Mouse (Mus musculus): Measurements from ENCODE around the gene Zfp428. TPM values are rescaled to one million over a fixed set of nuclear protein-coding genes. Genes with fewer than 3 reads are reported as not detected.
"Not testable (repeated sequence)": the region's sequence is repeated elsewhere in the genome, so short reads cannot be mapped to it uniquely, and the experiment has no call there.

Zfp428 gene
- total and polyA plus RNA-seq, 3 experiments: 11.1 to 20.4 (median 15.1) TPM

DNA sequence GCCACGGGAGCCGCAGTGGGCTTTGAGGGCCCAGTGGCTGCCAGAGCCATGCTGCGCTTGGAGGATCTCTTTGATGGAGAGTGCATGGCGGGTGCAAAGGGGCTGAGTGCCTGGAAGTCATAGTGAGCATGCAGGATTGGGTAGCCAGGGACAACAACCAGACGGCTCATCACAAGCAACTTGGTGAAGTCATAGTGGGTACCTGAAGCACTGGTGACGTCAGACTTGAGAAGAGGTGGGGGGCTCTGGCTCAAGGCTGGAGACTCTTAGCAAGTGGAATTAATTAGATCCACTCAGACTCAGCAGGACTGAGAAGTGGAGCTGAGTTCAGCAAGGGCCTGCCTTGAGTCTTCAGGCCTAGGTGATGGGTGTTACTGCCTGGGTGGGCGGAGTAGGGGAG lies 5.5 kb downstream of the Zfp428 start, which contains the start of gene AC161166.1:
Gene AC161166.1 (minus strand): TSS at position 101 of the 400 bp plus-strand sequence.
- Histone ChIP-seq H3K9me3 (replicated peaks; ENCODE audit: low read length) (no peaks in the 10 kb centered on the region), H3K4me1 (ENCODE audit: control insufficient read depth in 1 of 2, insufficient read depth in 2 of 2) (peaks cover 0 to 9% of the 10 kb centered on the region in 2 experiments; a peak in 2 of 4 replicates), H3K27me3 (replicated peaks) (no peaks in the 10 kb centered on the region), H3K36me3 (replicated peaks in 1 of 2; ENCODE audit: control insufficient read depth in 1 of 2, insufficient read depth in 1 of 2, low read length in 1 of 2) (peaks cover 0 to 44% of the 10 kb centered on the region in 2 experiments), H3K4me2 (ENCODE audit: insufficient read depth, low read depth, poor library complexity, severe bottlenecking) (no peak within 1 kb of the TSS), H3K4me3 (replicated peaks in 1 of 3; ENCODE audit: low read depth in 2 of 3, low read length in 2 of 3, poor library complexity in 1 of 3) (no peak within 1 kb of the TSS), H3K9ac (ENCODE audit: insufficient read depth, low read depth) (no peak within 1 kb of the TSS), H3K79me2 (replicated peaks; ENCODE audit: control insufficient read depth, extremely low read depth, insufficient read depth, poor library complexity, severe bottlenecking) (no peaks in the 10 kb centered on the region), H3K27ac (ENCODE audit: insufficient read depth, low read depth) (no peak within 1 kb of the TSS)
- TF ChIP-seq ETS1 (conservative IDR thresholded peaks at IDR 0.05; ENCODE audit: low read depth, low read length) (no peak), POLR2A (IDR thresholded peaks at IDR 0.05; ENCODE audit: low read depth, low read length) (no peak), TCF12 (IDR thresholded peaks at IDR 0.05; ENCODE audit: low read depth, low read length) (no peak), GABPA (IDR thresholded peaks at IDR 0.05; ENCODE audit: insufficient replicate concordance, low read depth, low read length) (no peak), JUN (IDR thresholded peaks at IDR 0.05; ENCODE audit: insufficient read depth, low read depth, low read length) (no peak), E2F4 (IDR thresholded peaks at IDR 0.05; ENCODE audit: insufficient replicate concordance, low read depth, low read length) (no peak), ZMIZ1 (IDR thresholded peaks at IDR 0.05; ENCODE audit: low read depth, low read length) (no peak), UBTF (IDR thresholded peaks at IDR 0.05; ENCODE audit: low read depth, low read length) (no peak), TBP (conservative IDR thresholded peaks at IDR 0.05; ENCODE audit: low read depth, low read length) (no peak), SIN3A (IDR thresholded peaks at IDR 0.05; ENCODE audit: low read length) (no peak), ZKSCAN1 (IDR thresholded peaks at IDR 0.05; ENCODE audit: borderline replicate concordance, low read depth, low read length) (no peak), IRF4 (IDR thresholded peaks at IDR 0.05; ENCODE audit: low read depth, low read length) (no peak)
- in situ Hi-C loops (cut with MboI; ENCODE audit: low pct_ligation_motif_present, low pct_unique_long_range_greater_than_20kb, low sequenced_read_pairs): no loop called here
- dilution Hi-C loops (cut with MboI; ENCODE audit: extremely low pct_ligation_motif_present, extremely low pct_unique_long_range_greater_than_20kb, low sequenced_read_pairs): no loop called here
- DNase-seq (ENCODE audit: extremely low read depth): no peak

DNA sequence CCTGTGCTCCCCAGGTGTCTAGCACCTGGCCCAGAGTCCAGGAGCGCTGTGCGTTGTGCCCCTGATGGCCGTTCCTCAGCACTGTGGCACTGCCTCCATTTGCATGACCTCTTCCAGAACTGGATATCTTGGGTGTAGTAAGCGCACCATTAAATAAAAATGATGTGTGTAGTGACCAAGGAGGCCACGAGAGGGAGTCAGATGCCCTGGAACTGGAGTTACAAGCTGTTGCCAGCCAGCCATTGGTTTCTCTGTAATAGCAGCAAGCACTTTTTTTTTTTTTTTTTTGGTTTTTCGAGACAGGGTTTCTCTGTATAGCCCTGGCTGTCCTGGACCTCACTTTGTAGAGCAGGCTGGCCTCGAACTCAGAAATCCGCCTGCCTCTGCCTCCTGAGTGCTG lies 9.5 kb downstream of the Zfp428 start:
- H3K4me3 ChIP-seq (replicated peaks in 1 of 3; ENCODE audit: low read depth in 2 of 3, low read length in 2 of 3, poor library complexity in 1 of 3); H3K9me3 ChIP-seq (replicated peaks; ENCODE audit: low read length); H3K4me2 ChIP-seq (ENCODE audit: insufficient read depth, low read depth, poor library complexity, severe bottlenecking); H3K27me3 ChIP-seq (replicated peaks); H3K4me1 ChIP-seq (ENCODE audit: control insufficient read depth in 1 of 2, insufficient read depth in 2 of 2); H3K27ac ChIP-seq (ENCODE audit: insufficient read depth, low read depth); in situ Hi-C loops (cut with MboI; ENCODE audit: low pct_ligation_motif_present, low pct_unique_long_range_greater_than_20kb, low sequenced_read_pairs); H3K79me2 ChIP-seq (replicated peaks; ENCODE audit: control insufficient read depth, extremely low read depth, insufficient read depth, poor library complexity, severe bottlenecking); dilution Hi-C loops (cut with MboI; ENCODE audit: extremely low pct_ligation_motif_present, extremely low pct_unique_long_range_greater_than_20kb, low sequenced_read_pairs); H3K9ac ChIP-seq (ENCODE audit: insufficient read depth, low read depth): not testable (repeated sequence)
- TF ChIP-seq CTCF (conservative IDR thresholded peaks at IDR 0.05 in 1 of 2, IDR thresholded peaks at IDR 0.05 in 1 of 2; ENCODE audit: low read depth in 2 of 2, low read length in 2 of 2) (peak in 1 of 2 experiments; percentile 62; a peak in 2 of 4 replicates), RAD21 (IDR thresholded peaks at IDR 0.05; ENCODE audit: low read depth, low read length) (peak; percentile 55), SMC3 (IDR thresholded peaks at IDR 0.05; ENCODE audit: low read depth, low read length) (peak; percentile 53), ZNF384 (IDR thresholded peaks at IDR 0.05; ENCODE audit: low read depth, low read length) (peak; percentile 77)
- H3K36me3 ChIP-seq (replicated peaks in 1 of 2; ENCODE audit: control insufficient read depth in 1 of 2, insufficient read depth in 1 of 2, low read length in 1 of 2): peaks cover 0 to 36% of the 10 kb centered on the region in 2 experiments
- peak; percentile 40 for DNase-seq (ENCODE audit: extremely low read depth)
